Mouse (Mus musculus) bone marrow, adult 2 months (tissue): Measurements from ENCODE around the gene Phf1.

Experiments
- CTCF ChIP-seq: fragments of 200-500 bp; IDR thresholded peaks from 2 replicates; pipeline ENCODE4 v1.5.1; 2011; ENCODE audit warnings: low read length, control low read depth; ENCODE audit not compliant: control insufficient read depth, insufficient read depth
- POLR2A ChIP-seq: fragments of 200-500 bp; IDR thresholded peaks from 2 replicates; pipeline ENCODE4 v1.6.1; 2011; ENCODE audit warnings: low read depth, mild to moderate bottlenecking, control low read depth, low read length, borderline replicate concordance; ENCODE audit not compliant: control insufficient read depth

- no peak for TF ChIP-seq CTCF
- no peak for TF ChIP-seq POLR2A
Observed at GRCm38 (mm10) chr17:26887926-26888325, 44.9 kb upstream of the Phf1 start.
